Mouse (Mus musculus) heart, embryonic 10.5 days (tissue): ENCODE data around the gene Gatm. TPM values are rescaled to one million over a fixed set of nuclear protein-coding genes. Genes with fewer than 3 reads are reported as not detected.

Source experiments
- DNase-seq: peaks from one replicate; pipeline ENCODE4 v3.0.0-alpha.2; 2017; ENCODE audit warnings: low spot score
- H3K27ac ChIP-seq: fragments of 300-500 bp; sonication (generic); 2 replicates; pipeline ENCODE4 v1.5.1; 2016; ENCODE audit warnings: mild to moderate bottlenecking
- H3K27me3 ChIP-seq: fragments of 300-500 bp; sonication (generic); 2 replicates; pipeline ENCODE4 v1.6.1; 2016; ENCODE audit warnings: mild to moderate bottlenecking; ENCODE audit not compliant: poor library complexity, insufficient read depth, severe bottlenecking
- H3K36me3 ChIP-seq: fragments of 300-500 bp; sonication (generic); 2 replicates; pipeline ENCODE4 v1.6.1; 2016; ENCODE audit warnings: mild to moderate bottlenecking, moderate library complexity
- H3K4me1 ChIP-seq: fragments of 300-500 bp; sonication (generic); 2 replicates; pipeline ENCODE4 v1.6.1; 2016; ENCODE audit warnings: mild to moderate bottlenecking
- H3K4me3 ChIP-seq: fragments of 300-500 bp; sonication (generic); 2 replicates; pipeline ENCODE4 v1.5.1; 2016; ENCODE audit warnings: mild to moderate bottlenecking, moderate library complexity
- H3K9me3 ChIP-seq: fragments of 300-500 bp; sonication (generic); 2 replicates; pipeline ENCODE4 v1.6.1; 2016; ENCODE audit warnings: mild to moderate bottlenecking, moderate library complexity
- WGBS: fragments of 180-500 bp; shearing (Covaris S2); methylation state at CpG from one replicate; pipeline ENCODE4 v1.1.7; 2016; 5-methylcytosine and 5-hydroxymethylcytosine counted together
- polyA plus RNA-seq: library from polyadenylated mRNA; unstranded; fragments of >200 nt; fragmentation: Nextera tagmentation; extraction: Ambion mirVana; gene quantifications from 2 replicates; pipeline ENCODE4 v1.2.1, GENCODE M21; 2016

The Gatm gene
- polyA plus RNA-seq, 1 experiment from 2014 or later = 19.3 TPM

- WGBS = under 1% methylated on average over 67 of the region's 75 CpGs
Measured at GRCm38 (mm10) chr2:122630465-122631225, 19.5 kb upstream of the Gatm start.

GRCm38 (mm10) chr2:122629871-122630270 is 18.8 kb upstream of the Gatm start:
- Histone ChIP-seq H3K4me1 (peaks cover 12% of the 10 kb centered on the region; the same call in 1 of the 2 replicates), H3K27me3 (peaks cover 4% of the 10 kb centered on the region; the same call in 1 of the 2 replicates), H3K9me3 (no peaks in the 10 kb centered on the region), H3K27ac (peak overlapping the region; percentile 95), H3K4me3 (peak overlapping the region; percentile 99), H3K36me3 (peaks cover 18% of the 10 kb centered on the region)
- no peak for DNase-seq
- 66% methylated on average over 6 of the region's 6 CpGs for WGBS

More at GRCm38 (mm10) chr2:122630465-122631225, 19.5 kb upstream of the Gatm start:
- H3K4me1 ChIP-seq = peaks cover 12% of the 10 kb centered on the region; the same call in 1 of the 2 replicates
- no peaks in the 10 kb centered on the region for H3K9me3 ChIP-seq
- peak overlapping the region; percentile 95 for H3K27ac ChIP-seq
- peak; percentile 94 for DNase-seq
- H3K27me3 ChIP-seq = peaks cover 4% of the 10 kb centered on the region; the same call in 1 of the 2 replicates
- peak overlapping the region; percentile 99 for H3K4me3 ChIP-seq
- H3K36me3 ChIP-seq = peaks cover 18% of the 10 kb centered on the region

GRCm38 (mm10) chr2:122628976-122629375 is 17.9 kb upstream of the Gatm start:
- H3K4me1 ChIP-seq = peaks cover 12% of the 10 kb centered on the region; the same call in 1 of the 2 replicates
- peaks cover 4% of the 10 kb centered on the region; the same call in 1 of the 2 replicates for H3K27me3 ChIP-seq
- no peak overlapping the region for H3K27ac ChIP-seq
- H3K36me3 ChIP-seq = peaks cover 17% of the 10 kb centered on the region
- 2% methylated on average over 7 of the region's 7 CpGs for WGBS
- DNase-seq = peak; percentile 86
- no peak overlapping the region for H3K4me3 ChIP-seq
- H3K9me3 ChIP-seq = no peaks in the 10 kb centered on the region

GRCm38 (mm10) chr2:122625930-122626329 is 14.8 kb upstream of the Gatm start:
- Histone ChIP-seq H3K27me3 (peaks cover 4% of the 10 kb centered on the region; the same call in 1 of the 2 replicates), H3K27ac (no peak overlapping the region), H3K4me3 (no peak overlapping the region), H3K4me1 (no peaks in the 10 kb centered on the region), H3K36me3 (no peaks in the 10 kb centered on the region), H3K9me3 (no peaks in the 10 kb centered on the region)
- WGBS = 65% methylated on average over 7 of the region's 7 CpGs
- DNase-seq = no peak

- Histone ChIP-seq H3K27ac (no peak overlapping the region), H3K4me1 (no peaks in the 10 kb centered on the region), H3K9me3 (no peaks in the 10 kb centered on the region), H3K36me3 (no peaks in the 10 kb centered on the region), H3K27me3 (peaks cover 4% of the 10 kb centered on the region; the same call in 1 of the 2 replicates), H3K4me3 (no peak overlapping the region)
- no peak for DNase-seq
- WGBS = 83% methylated on average over 9 of the region's 9 CpGs
Measured at GRCm38 (mm10) chr2:122621337-122622110, 10.4 kb upstream of the Gatm start.

GRCm38 (mm10) chr2:122618719-122619118 is 7.6 kb upstream of the Gatm start:
- WGBS = 39% methylated on average over 4 of the region's 4 CpGs
- Histone ChIP-seq H3K27ac (no peak overlapping the region), H3K9me3 (no peaks in the 10 kb centered on the region), H3K4me1 (no peaks in the 10 kb centered on the region), H3K4me3 (no peak overlapping the region), H3K27me3 (no peaks in the 10 kb centered on the region; the same call in 1 of the 2 replicates), H3K36me3 (no peaks in the 10 kb centered on the region)
- DNase-seq = no peak

- no peaks in the 10 kb centered on the region for H3K9me3 ChIP-seq
- no peak overlapping the region for H3K4me3 ChIP-seq
- no peaks in the 10 kb centered on the region for H3K36me3 ChIP-seq
- H3K27me3 ChIP-seq = peaks cover 5% of the 10 kb centered on the region; the same call in 1 of the 2 replicates
- no peak overlapping the region for H3K27ac ChIP-seq
- no peaks in the 10 kb centered on the region for H3K4me1 ChIP-seq
- DNase-seq = no peak
- 75% methylated on average over 6 of the region's 6 CpGs for WGBS
Measured at GRCm38 (mm10) chr2:122617792-122618191, 6.7 kb upstream of the Gatm start.

GRCm38 (mm10) chr2:122616237-122616636 is 5.1 kb upstream of the Gatm start:
- H3K9me3 ChIP-seq = no peaks in the 10 kb centered on the region
- no peaks in the 10 kb centered on the region for H3K36me3 ChIP-seq
- no peak overlapping the region for H3K4me3 ChIP-seq
- H3K27me3 ChIP-seq = peaks cover 11% of the 10 kb centered on the region; the same call in 1 of the 2 replicates
- no peak overlapping the region for H3K27ac ChIP-seq
- WGBS = 65% methylated on average over 6 of the region's 6 CpGs
- no peak for DNase-seq
- H3K4me1 ChIP-seq = no peaks in the 10 kb centered on the region

- Histone ChIP-seq H3K4me3 (peak overlapping the region; percentile 71), H3K9me3 (no peaks in the 10 kb centered on the region), H3K27ac (no peak overlapping the region), H3K27me3 (peaks cover 20% of the 10 kb centered on the region; the same call in 1 of the 2 replicates), H3K4me1 (peaks cover 7% of the 10 kb centered on the region; the same call in 1 of the 2 replicates), H3K36me3 (no peaks in the 10 kb centered on the region)
- DNase-seq = no peak
- 79% methylated on average over 4 of the region's 4 CpGs for WGBS
Measured at GRCm38 (mm10) chr2:122611654-122611973, 511 bp upstream of the Gatm start.

GRCm38 (mm10) chr2:122608820-122609219 is 2.3 kb downstream of the Gatm start:
- Histone ChIP-seq H3K4me3 (no peak overlapping the region), H3K4me1 (peaks cover 7% of the 10 kb centered on the region; the same call in 1 of the 2 replicates), H3K9me3 (no peaks in the 10 kb centered on the region), H3K27ac (no peak overlapping the region), H3K36me3 (no peaks in the 10 kb centered on the region), H3K27me3 (peaks cover 20% of the 10 kb centered on the region; the same call in 1 of the 2 replicates)
- DNase-seq = no peak
- WGBS = 63% methylated on average over 9 of the region's 9 CpGs

- Histone ChIP-seq H3K27me3 (peaks cover 7% of the 10 kb centered on the region; the same call in 1 of the 2 replicates), H3K4me3 (no peak overlapping the region), H3K4me1 (peaks cover 3% of the 10 kb centered on the region; the same call in 1 of the 2 replicates), H3K9me3 (no peaks in the 10 kb centered on the region), H3K36me3 (no peaks in the 10 kb centered on the region), H3K27ac (no peak overlapping the region)
- WGBS = 78% methylated on average over 5 of the region's 5 CpGs
- no peak for DNase-seq
Measured at GRCm38 (mm10) chr2:122605829-122606228, 5.3 kb downstream of the Gatm start.

- no peak overlapping the region for H3K27ac ChIP-seq
- 76% methylated on average over 2 of the region's 2 CpGs for WGBS
- H3K4me3 ChIP-seq = no peak overlapping the region
- DNase-seq = no peak
- 0 out of 2 replicates have a peak, but pooled peaks cover 2% of the 10 kb centered on the region for H3K36me3 ChIP-seq
- no peaks in the 10 kb centered on the region for H3K27me3 ChIP-seq
- H3K4me1 ChIP-seq = no peaks in the 10 kb centered on the region
- H3K9me3 ChIP-seq = no peaks in the 10 kb centered on the region
Measured at GRCm38 (mm10) chr2:122601354-122601753, 9.7 kb downstream of the Gatm start.

- Histone ChIP-seq H3K27ac (no peak overlapping the region), H3K4me3 (no peak overlapping the region), H3K9me3 (no peaks in the 10 kb centered on the region), H3K36me3 (0 out of 2 replicates have a peak, but pooled peaks cover 2% of the 10 kb centered on the region), H3K4me1 (no peaks in the 10 kb centered on the region), H3K27me3 (no peaks in the 10 kb centered on the region)
- WGBS = 65% methylated on average over 2 of the region's 2 CpGs
- DNase-seq = no peak
Measured at GRCm38 (mm10) chr2:122599736-122600135, 11.4 kb downstream of the Gatm start.
